Mouse (Mus musculus) monocyte, adult 5-6 weeks (primary cell): ENCODE measurements at regions not wholly inside any gene's neighbourhood (a gene's known extent, or its start where the extent isn't known, plus 50 kb on each side); places are given as distances from the start of the nearest gene placed in this dataset.

ENCODE experiments used
- ATAC-seq: fragments of 153-309, 156-312 bp; replicated peaks from 2 replicates; pipeline ENCODE4 v1.8.0; 2017; ENCODE audit warnings: mild to moderate bottlenecking; ENCODE audit not compliant: low TSS enrichment, insufficient number of reproducible peaks, severe bottlenecking, poor library complexity, low FRiP score

- ATAC-seq: peak; percentile 49
Measured at GRCm38 (mm10) chr19:53476768-53477547, 52.0 kb upstream of the Dusp5 start.

DNA sequence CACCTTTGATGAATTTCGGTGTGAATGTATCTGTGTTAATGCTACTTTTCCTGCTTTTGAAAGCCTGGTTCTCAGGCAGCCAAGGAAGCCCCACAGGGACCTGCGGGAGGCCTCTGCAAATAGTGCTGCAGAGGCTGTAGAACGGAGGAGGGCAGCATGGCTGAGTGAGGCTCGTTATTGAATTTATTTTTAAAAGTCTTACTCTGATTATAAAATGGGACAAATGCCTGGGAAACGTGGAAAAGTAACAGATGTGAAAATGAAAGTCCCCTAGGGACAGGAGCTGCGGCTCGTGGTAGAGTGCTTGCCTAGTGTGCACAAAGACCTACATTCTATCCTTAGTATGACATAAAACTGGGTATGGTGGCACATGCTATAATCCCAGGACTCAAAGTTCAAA, 59.7 kb upstream of the Dusp5 start:
- ATAC-seq: no peak

GRCm38 (mm10) chr19:53464681-53465080, 64.2 kb upstream of the Dusp5 start:
- ATAC-seq: peak; percentile 59

- ATAC-seq: peak; percentile 4; the same call in 1 of the 2 replicates
Measured at GRCm38 (mm10) chr19:53464135-53464534, 64.8 kb upstream of the Dusp5 start.

- peak; percentile 54 for ATAC-seq
Measured at GRCm38 (mm10) chr19:53461025-53462015, 67.6 kb upstream of the Dusp5 start.

DNA sequence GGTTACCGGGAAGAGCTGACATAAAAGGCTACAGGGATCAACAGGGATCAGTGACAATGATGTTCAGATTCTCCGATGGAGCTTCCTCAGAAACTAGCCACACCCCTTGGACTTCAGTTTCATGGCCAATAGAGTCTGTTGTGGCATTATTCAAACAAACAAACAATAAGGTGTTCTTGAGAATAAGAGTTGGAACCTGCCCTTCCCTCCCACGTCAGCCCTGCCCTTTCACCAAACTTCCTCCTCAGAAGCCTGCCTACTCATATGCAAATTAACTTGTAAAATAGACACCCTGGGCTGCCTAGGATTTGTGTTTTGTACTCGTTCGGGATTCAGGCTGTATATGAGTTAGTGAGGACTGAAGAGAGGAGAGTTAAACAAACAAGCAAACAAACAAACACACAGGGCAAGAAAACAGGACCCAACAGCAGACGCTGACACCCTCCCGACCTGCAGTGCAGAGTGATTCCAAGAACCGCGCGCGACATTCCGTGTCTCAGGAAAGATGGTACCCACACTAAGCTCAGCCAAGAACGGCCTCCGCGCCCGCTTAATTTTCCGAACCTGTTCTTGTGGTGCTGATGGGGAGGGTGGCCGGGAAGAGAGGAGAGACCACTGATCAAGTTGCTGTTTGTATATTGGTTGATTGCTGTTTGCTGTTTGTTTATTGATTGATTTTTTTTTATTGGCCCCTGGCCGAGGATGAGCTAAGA, 68.4 kb upstream of the Dusp5 start:
- peak; percentile 51 for ATAC-seq

GRCm38 (mm10) chr19:53459407-53459788, 69.0 kb upstream of the Smndc1 start:
- ATAC-seq: no peak

DNA sequence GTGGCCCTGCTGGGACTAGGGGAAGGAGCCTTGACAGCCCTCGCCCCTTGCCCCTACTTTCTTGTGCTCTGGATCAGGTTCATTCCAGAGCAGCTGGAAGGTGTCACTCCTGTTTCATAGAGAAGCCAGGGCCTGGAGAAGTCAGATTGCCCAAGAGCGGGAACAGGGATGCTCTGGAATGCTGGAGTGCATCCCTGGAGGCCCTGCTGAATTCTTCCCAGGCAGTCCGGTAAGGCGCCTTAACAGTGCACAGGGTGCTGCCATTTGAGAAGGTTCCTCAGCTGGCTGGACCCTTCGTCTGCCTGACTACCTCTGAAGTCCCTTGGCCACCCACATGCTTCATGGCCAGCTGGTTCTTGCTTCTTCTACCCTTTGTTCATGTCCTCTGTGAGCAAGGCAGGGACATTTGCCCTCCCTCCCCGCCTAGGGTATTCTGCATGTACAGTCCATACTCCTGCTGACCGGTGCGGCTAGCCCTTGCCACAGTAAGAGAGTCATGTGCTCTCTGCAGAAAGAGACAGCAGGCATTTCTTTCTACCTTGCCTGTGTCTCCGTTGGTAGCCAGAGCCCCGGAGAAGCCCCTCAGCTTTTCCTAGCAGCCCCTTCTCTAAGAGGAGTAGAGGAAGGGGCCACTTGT, 68.5 kb upstream of the Smndc1 start:
- ATAC-seq: no peak

DNA sequence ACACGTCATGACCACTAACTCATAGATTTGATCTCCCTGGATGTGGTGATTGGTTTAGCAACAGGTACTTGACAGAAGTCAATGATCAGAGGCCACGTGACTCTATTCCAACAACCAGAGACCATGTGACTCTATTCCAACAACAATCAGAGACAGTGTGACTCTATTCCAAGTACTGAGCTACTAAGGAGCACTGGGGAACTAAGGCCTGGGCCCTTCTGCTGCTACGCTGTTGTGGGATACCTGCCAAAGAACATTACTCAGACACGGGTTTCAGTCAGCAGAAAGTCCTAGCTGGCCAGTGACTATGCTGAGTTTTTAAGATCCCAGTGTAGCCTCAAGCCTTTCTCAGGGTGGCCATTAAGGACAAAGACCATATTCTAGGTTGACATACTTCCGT, 66.3 kb upstream of the Smndc1 start:
- ATAC-seq: no peak

GRCm38 (mm10) chr19:53454571-53454970, 64.2 kb upstream of the Smndc1 start:
- no peak for ATAC-seq

DNA sequence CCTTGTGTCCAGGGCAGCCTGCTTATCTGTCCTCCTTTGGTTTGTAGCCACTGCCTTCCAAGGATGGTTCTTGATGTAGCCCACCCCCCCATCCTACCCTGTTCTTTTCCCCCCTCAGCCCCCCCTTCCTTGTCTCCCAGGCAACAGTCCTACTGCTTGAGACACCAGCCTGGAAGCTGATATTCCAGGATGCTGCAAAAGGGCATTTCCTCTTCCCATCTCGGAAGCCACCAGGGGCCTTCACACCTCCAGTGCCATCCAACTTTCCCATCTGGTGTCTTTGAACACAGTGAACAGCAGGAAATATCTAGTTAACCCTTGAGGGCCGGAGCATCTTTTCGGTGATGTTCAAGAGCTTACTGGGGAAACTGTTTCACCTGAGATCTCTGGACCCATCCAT, 63.7 kb upstream of the Smndc1 start:
- no peak for ATAC-seq

DNA sequence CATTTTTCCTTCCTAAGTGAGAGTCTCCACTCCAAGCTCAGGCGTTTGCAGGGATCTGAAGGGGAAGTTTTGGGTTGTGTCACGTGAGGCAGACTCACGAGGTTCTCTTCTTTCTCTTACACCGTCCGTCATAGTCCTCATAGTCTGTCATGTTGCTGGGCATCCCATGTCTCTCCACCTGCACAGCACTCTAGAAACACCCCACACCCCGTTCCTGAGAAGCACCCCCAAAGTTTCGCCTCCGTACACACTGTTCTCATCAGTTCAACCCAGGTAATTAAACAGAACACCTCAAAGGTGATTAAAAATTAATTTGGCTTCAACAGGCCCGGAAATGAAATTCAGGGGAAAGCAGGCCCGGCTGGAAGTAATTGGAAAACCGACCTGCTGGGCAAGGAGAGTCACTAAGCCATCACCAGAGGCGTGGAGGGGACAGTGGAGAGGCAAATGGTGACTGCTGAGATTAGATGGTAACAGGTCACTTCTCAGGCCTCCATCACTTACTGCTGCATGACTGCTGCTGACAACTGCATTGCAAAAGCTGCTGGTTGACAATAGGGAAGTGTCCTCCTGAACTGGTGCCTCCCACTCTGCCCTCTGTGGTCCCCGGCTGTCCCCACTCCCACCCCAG, 63.1 kb upstream of the Smndc1 start:
- ATAC-seq: peak; percentile 53; the same call in 1 of the 2 replicates

GRCm38 (mm10) chr19:53452360-53452759, 62.0 kb upstream of the Smndc1 start:
- ATAC-seq: no peak

GRCm38 (mm10) chr19:53451388-53451922, 61.1 kb upstream of the Smndc1 start:
- ATAC-seq: no peak

- ATAC-seq: peak; percentile 67
Measured at GRCm38 (mm10) chr19:53450624-53451387, 60.4 kb upstream of the Smndc1 start.

DNA sequence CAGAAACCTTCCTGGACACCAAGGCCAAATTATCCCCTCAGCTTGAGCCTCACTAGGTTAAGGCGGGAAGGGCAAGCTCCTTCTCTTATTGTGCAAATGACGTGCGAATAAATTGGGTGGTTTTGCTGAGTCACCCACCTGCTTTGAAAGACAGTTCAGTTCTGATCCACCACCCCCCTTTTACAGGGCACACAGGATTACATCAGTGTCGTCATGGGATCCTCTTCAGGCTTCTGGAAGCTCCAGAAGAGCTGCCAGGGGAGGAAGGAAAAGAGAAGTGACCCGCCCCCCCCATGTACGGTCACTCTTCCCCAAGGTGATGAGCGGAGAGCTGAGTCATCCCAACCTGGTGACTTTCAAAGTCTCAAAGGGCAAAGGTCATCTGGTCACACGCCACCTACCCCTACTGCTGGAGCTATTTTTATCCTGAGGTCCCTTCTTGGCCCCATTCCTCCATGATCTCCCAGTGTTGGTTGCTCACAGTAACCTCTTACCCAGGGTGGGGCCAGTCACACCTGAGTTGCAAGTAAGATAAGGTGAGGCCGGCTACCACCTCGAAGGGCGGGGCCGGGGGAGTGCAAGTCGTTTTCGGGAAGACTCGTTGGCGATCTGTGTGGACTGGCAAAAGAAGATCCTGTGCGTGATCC, 58.9 kb upstream of the Smndc1 start:
- no peak for ATAC-seq

DNA sequence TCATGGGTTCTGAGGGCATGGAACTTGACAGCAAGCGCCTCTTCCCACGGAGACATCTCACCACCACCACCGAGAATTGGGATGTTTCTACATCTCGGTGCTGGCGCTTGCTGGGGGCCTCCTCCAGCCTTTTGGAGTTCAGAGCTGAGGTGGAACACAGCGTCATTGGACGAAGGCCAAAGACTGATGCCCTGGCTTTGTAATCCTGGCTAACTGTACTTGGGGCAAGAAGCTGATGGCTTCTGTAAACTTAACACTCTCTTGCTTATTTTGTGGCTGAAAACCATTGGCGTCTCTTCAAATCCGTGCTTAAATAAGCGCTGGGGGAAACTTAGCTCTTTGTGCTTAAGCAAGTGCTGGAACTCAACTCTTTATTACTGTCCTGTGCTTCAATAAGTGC, 57.8 kb upstream of the Smndc1 start:
- no peak for ATAC-seq
